Mouse (Mus musculus) layer of hippocampus, adult 11-12 months (tissue): Measurements from ENCODE around the gene Fmod.

ENCODE experiments used
- DNase-seq: peaks from one replicate; pipeline ENCODE4 v3.0.0; 2022; ENCODE audit warnings: low spot score

Fmod gene

GRCm38 (mm10) chr1:134056285-134056684, 19.2 kb downstream of the Fmod start:
- no peak for DNase-seq

GRCm38 (mm10) chr1:134057736-134058135, 20.7 kb downstream of the Fmod start:
- DNase-seq: no peak

- DNase-seq: no peak
Observed at GRCm38 (mm10) chr1:134058870-134059269, 21.8 kb downstream of the Fmod start.

GRCm38 (mm10) chr1:134059739-134060695, 23.0 kb downstream of the Fmod start:
- DNase-seq: no peak

- DNase-seq: peak; percentile 90
Observed at GRCm38 (mm10) chr1:134060849-134061569, 24.0 kb downstream of the Fmod start.

GRCm38 (mm10) chr1:134061915-134062314, 24.9 kb downstream of the Fmod start:
- no peak for DNase-seq

GRCm38 (mm10) chr1:134062411-134063085, 25.5 kb downstream of the Fmod start:
- no peak for DNase-seq

- DNase-seq: peak; percentile 57
Observed at GRCm38 (mm10) chr1:134063086-134063772, 26.2 kb downstream of the Fmod start.

GRCm38 (mm10) chr1:134063773-134064125, 26.7 kb downstream of the Fmod start:
- no peak for DNase-seq

GRCm38 (mm10) chr1:134064296-134064831, 27.3 kb downstream of the Fmod start:
- no peak for DNase-seq

GRCm38 (mm10) chr1:134065241-134065809, 28.3 kb downstream of the Fmod start:
- DNase-seq: no peak

GRCm38 (mm10) chr1:134066554-134066953, 29.5 kb downstream of the Fmod start:
- no peak for DNase-seq

GRCm38 (mm10) chr1:134067143-134067619, 30.1 kb downstream of the Fmod start:
- DNase-seq: no peak

- DNase-seq: no peak
Observed at GRCm38 (mm10) chr1:134070099-134070669, 33.1 kb downstream of the Fmod start.

GRCm38 (mm10) chr1:134071411-134072018, 34.5 kb downstream of the Fmod start:
- no peak for DNase-seq

- DNase-seq: no peak
Observed at GRCm38 (mm10) chr1:134073061-134073564, 36.1 kb downstream of the Fmod start.

GRCm38 (mm10) chr1:134073658-134074057, 36.6 kb downstream of the Fmod start:
- no peak for DNase-seq

- no peak for DNase-seq
Observed at GRCm38 (mm10) chr1:134074184-134074583, 37.1 kb downstream of the Fmod start.

- DNase-seq: no peak
Observed at GRCm38 (mm10) chr1:134074606-134075005, 37.6 kb downstream of the Fmod start.

- no peak for DNase-seq
Observed at GRCm38 (mm10) chr1:134075532-134075931, 38.5 kb downstream of the Fmod start.
